In genomic region chr11:31564742-31565510, GRCm38 (mm10) we compare ENCODE assay signal across 7 mouse cellular contexts.
DNase-seq lines count a peak whose midpoint lies in the region; ATAC-seq lines count a peak whose summit lies in the region.

No protein-coding gene starts in this region.

- no peak overlapping the region for H3K4me2 ChIP-seq in hindbrain, embryonic 13.5 days

- ATAC-seq in hindbrain, embryonic 13.5 days (ENCODE audit: low FRiP score) = no peak

- DNase-seq in fibroblast of lung, adult 2 months (ENCODE audit: low read depth) = peak; percentile 50
- peak; percentile 45 for DNase-seq in heart, adult 8-10 months (ENCODE audit: low spot score)
- peak; percentile 55 for DNase-seq in kidney, adult 9 months
- DNase-seq in lung, postnatal 4 days = peak; percentile 33 to 80
- no peak for DNase-seq in natural killer cell, adult 2 months (ENCODE audit: low spot score in 2 of 2)
- DNase-seq in c-Kit-positive CD71-positive TER-119-positive erythroid progenitor cells, embryonic 14.5 days (ENCODE audit: low spot score) = no peak

- no peak overlapping the region for H3K27ac ChIP-seq in hindbrain, embryonic 13.5 days

- no peaks in the 10 kb centered on the region for H3K4me1 ChIP-seq in hindbrain, embryonic 13.5 days (replicated peaks)

- no peaks in the 10 kb centered on the region for H3K27me3 ChIP-seq in hindbrain, embryonic 13.5 days

- H3K9ac ChIP-seq in hindbrain, embryonic 13.5 days = no peak overlapping the region

- no peaks in the 10 kb centered on the region for H3K36me3 ChIP-seq in hindbrain, embryonic 13.5 days

- 81% methylated on average over 13 of the region's 13 CpGs for WGBS in hindbrain, embryonic 13.5 days

- H3K4me3 ChIP-seq in hindbrain, embryonic 13.5 days = no peak overlapping the region

- H3K9me3 ChIP-seq in hindbrain, embryonic 13.5 days = no peaks in the 10 kb centered on the region

Comparison
In these comparisons a context has a peak if more than half of its experiments do, and no peak if none do; other contexts are left out.
1. DNase-seq: peak in fibroblast of lung, adult 2 months (single experiment), heart, adult 8-10 months (single experiment), kidney, adult 9 months (single experiment) and lung, postnatal 4 days (2 of 2); none in natural killer cell, adult 2 months (0 of 2) and c-Kit-positive CD71-positive TER-119-positive erythroid progenitor cells, embryonic 14.5 days (single experiment).